Mouse (Mus musculus): Measurements from ENCODE around the gene Slc16a6. TPM values are rescaled to one million over a fixed set of nuclear protein-coding genes. Genes with fewer than 3 reads are reported as not detected.

Gene Slc16a6
- total and polyA plus RNA-seq, 2 experiments from 2014 or later: 8.2 to 11.9 TPM

DNA sequence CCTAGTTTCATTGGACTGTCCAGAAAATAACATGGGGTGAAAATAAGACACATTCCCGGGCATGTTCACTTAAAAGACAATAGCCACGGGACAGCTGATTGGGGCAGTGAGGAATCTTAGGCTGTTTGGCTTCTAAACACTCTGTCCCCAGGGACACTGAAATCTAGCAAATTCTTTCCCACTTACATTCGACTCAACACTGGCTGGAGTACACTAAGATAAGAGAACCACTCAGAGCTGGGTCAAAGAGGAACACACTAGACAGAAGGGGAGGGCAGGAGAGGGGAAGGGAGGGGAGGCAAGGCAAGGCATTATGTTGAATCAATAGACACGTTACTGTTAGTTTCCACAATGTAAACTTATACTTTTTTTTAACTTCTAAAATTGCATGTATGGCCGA, 12.8 kb downstream of the Slc16a6 start:
- no peak for TF ChIP-seq EP300 (IDR thresholded peaks at IDR 0.05; ENCODE audit: low read depth)
- TF ChIP-seq CTCF (IDR thresholded peaks at IDR 0.05; ENCODE audit: low read depth): no peak
- no peaks in the 10 kb centered on the region for H3K9me3 ChIP-seq (replicated peaks; ENCODE audit: control insufficient read depth, low read length)
- H3K4me2 ChIP-seq (ENCODE audit: low read depth, low read length): no peak overlapping the region
- H3K9ac ChIP-seq (replicated peaks; ENCODE audit: low read depth, low read length): no peak overlapping the region
- 9% methylated on average over 5 of the region's 5 CpGs for WGBS
- H3K27me3 ChIP-seq (ENCODE audit: control insufficient read depth, insufficient read depth, low read length): no peaks in the 10 kb centered on the region
- H3K4me3 ChIP-seq (ENCODE audit: low read depth, low read length): no peak overlapping the region
- ATAC-seq (ENCODE audit: insufficient read depth, low read depth) (peak; percentile 99), DNase-seq (ENCODE audit: low spot score) (peak; percentile 92)
- peaks cover 21% of the 10 kb centered on the region; the same call in 1 of the 2 replicates for H3K36me3 ChIP-seq (replicated peaks; ENCODE audit: control insufficient read depth, insufficient read depth, low read length)
- H3K27ac ChIP-seq (ENCODE audit: low read depth): peak overlapping the region; percentile 59
- no peaks in the 10 kb centered on the region for H3K4me1 ChIP-seq (ENCODE audit: control insufficient read depth, insufficient read depth)

DNA sequence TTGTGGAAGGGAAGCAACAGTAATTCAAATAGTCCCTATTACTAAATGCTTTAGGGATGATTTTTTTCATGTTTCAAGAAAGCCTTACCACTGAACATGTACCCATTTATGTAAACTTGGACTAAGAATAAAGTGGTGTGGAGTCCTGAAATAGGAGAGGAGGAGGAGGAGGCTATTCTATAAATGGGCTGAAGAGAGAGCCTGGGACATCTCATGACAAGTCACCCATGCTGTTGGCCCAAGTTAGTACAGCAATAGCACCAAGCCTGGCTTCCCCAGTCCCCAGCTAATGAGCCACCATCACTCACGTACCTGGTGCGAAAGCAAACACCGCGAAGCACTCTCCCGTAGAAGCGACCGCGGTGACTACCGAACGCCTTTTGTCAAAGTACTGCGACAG, 15.2 kb downstream of the Slc16a6 start:
- H3K4me1 ChIP-seq (ENCODE audit: control insufficient read depth, insufficient read depth): no peaks in the 10 kb centered on the region
- peaks cover 38% of the 10 kb centered on the region for H3K36me3 ChIP-seq (replicated peaks; ENCODE audit: control insufficient read depth, insufficient read depth, low read length)
- ATAC-seq (ENCODE audit: insufficient read depth, low read depth) (no peak), DNase-seq (ENCODE audit: low spot score) (no peak)
- no peak overlapping the region for H3K4me2 ChIP-seq (ENCODE audit: low read depth, low read length)
- H3K27me3 ChIP-seq (ENCODE audit: control insufficient read depth, insufficient read depth, low read length): no peaks in the 10 kb centered on the region
- H3K4me3 ChIP-seq (ENCODE audit: low read depth, low read length): no peak overlapping the region
- no peak overlapping the region for H3K27ac ChIP-seq (ENCODE audit: low read depth)
- 96% methylated on average over 11 of the region's 11 CpGs for WGBS
- no peaks in the 10 kb centered on the region for H3K9me3 ChIP-seq (replicated peaks; ENCODE audit: control insufficient read depth, low read length)
- no peak overlapping the region for H3K9ac ChIP-seq (replicated peaks; ENCODE audit: low read depth, low read length)
- no peak for TF ChIP-seq CTCF (IDR thresholded peaks at IDR 0.05; ENCODE audit: low read depth)
- TF ChIP-seq EP300 (IDR thresholded peaks at IDR 0.05; ENCODE audit: low read depth): no peak

DNA sequence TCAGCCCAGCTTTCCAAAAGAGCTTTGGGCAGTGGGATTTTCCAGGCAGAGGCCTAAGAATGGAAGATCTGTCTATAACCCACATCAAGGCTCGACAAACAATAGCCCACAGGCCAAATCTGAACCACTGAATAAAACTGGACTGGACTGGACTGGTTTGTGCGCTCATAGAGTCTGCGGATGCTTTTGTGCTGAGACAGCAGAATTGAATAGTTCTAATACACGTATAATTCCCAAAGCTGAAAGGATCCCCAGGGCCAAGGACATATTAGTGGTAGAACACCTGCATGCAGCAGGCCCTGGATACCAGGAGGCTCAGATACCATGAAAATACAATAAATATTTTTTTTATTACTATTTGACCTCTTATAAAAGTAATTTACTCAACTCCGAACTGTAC, 17.1 kb downstream of the Slc16a6 start:
- no peak for TF ChIP-seq EP300 (IDR thresholded peaks at IDR 0.05; ENCODE audit: low read depth)
- TF ChIP-seq CTCF (IDR thresholded peaks at IDR 0.05; ENCODE audit: low read depth): no peak
- Histone ChIP-seq H3K27ac (ENCODE audit: low read depth) (no peak overlapping the region), H3K36me3 (replicated peaks; ENCODE audit: control insufficient read depth, insufficient read depth, low read length) (peaks cover 49% of the 10 kb centered on the region), H3K4me2 (ENCODE audit: low read depth, low read length) (no peak overlapping the region), H3K4me3 (ENCODE audit: low read depth, low read length) (no peak overlapping the region), H3K27me3 (ENCODE audit: control insufficient read depth, insufficient read depth, low read length) (no peaks in the 10 kb centered on the region), H3K9ac (replicated peaks; ENCODE audit: low read depth, low read length) (no peak overlapping the region), H3K4me1 (ENCODE audit: control insufficient read depth, insufficient read depth) (no peaks in the 10 kb centered on the region), H3K9me3 (replicated peaks; ENCODE audit: control insufficient read depth, low read length) (no peaks in the 10 kb centered on the region)
- WGBS: 93% methylated on average over 5 of the region's 5 CpGs
- no peak for DNase-seq (ENCODE audit: low spot score)
- no peak for ATAC-seq (ENCODE audit: insufficient read depth, low read depth)

GRCm38 (mm10) chr11:109451169-109451568, 22.2 kb downstream of the Slc16a6 start:
- TF ChIP-seq EP300 (IDR thresholded peaks at IDR 0.05; ENCODE audit: low read depth): no peak

GRCm38 (mm10) chr11:109445438-109446035, 27.9 kb downstream of the Slc16a6 start:
- H3K4me1 ChIP-seq (ENCODE audit: control insufficient read depth, insufficient read depth): no peaks in the 10 kb centered on the region
- ATAC-seq (ENCODE audit: insufficient read depth, low read depth) (peak; percentile 78), DNase-seq (ENCODE audit: low spot score) (peak; percentile 55)
- no peaks in the 10 kb centered on the region for H3K9me3 ChIP-seq (replicated peaks; ENCODE audit: control insufficient read depth, low read length)
- 39% methylated on average over 13 of the region's 13 CpGs for WGBS
- no peak overlapping the region for H3K4me2 ChIP-seq (ENCODE audit: low read depth, low read length)
- H3K27me3 ChIP-seq (ENCODE audit: control insufficient read depth, insufficient read depth, low read length): no peaks in the 10 kb centered on the region
- H3K4me3 ChIP-seq (ENCODE audit: low read depth, low read length): no peak overlapping the region
- no peaks in the 10 kb centered on the region for H3K36me3 ChIP-seq (replicated peaks; ENCODE audit: control insufficient read depth, insufficient read depth, low read length)
- H3K9ac ChIP-seq (replicated peaks; ENCODE audit: low read depth, low read length): no peak overlapping the region
- no peak overlapping the region for H3K27ac ChIP-seq (ENCODE audit: low read depth)
- TF ChIP-seq CTCF (IDR thresholded peaks at IDR 0.05; ENCODE audit: low read depth) (peak; percentile 80), EP300 (IDR thresholded peaks at IDR 0.05; ENCODE audit: low read depth) (no peak)

More at GRCm38 (mm10) chr11:109451169-109451568, 22.2 kb downstream of the Slc16a6 start:
- Histone ChIP-seq H3K27me3 (ENCODE audit: control insufficient read depth, insufficient read depth, low read length) (no peaks in the 10 kb centered on the region), H3K4me2 (ENCODE audit: low read depth, low read length) (no peak overlapping the region), H3K9me3 (replicated peaks; ENCODE audit: control insufficient read depth, low read length) (no peaks in the 10 kb centered on the region), H3K27ac (ENCODE audit: low read depth) (no peak overlapping the region), H3K9ac (replicated peaks; ENCODE audit: low read depth, low read length) (no peak overlapping the region), H3K36me3 (replicated peaks; ENCODE audit: control insufficient read depth, insufficient read depth, low read length) (peaks cover 32% of the 10 kb centered on the region), H3K4me1 (ENCODE audit: control insufficient read depth, insufficient read depth) (no peaks in the 10 kb centered on the region), H3K4me3 (ENCODE audit: low read depth, low read length) (no peak overlapping the region)
- 84% methylated on average over 11 of the region's 11 CpGs for WGBS
- DNase-seq (ENCODE audit: low spot score) (no peak), ATAC-seq (ENCODE audit: insufficient read depth, low read depth) (no peak)

- H3K4me3 ChIP-seq (ENCODE audit: low read depth, low read length): no peak overlapping the region
- H3K36me3 ChIP-seq (replicated peaks; ENCODE audit: control insufficient read depth, insufficient read depth, low read length): no peaks in the 10 kb centered on the region
- H3K27ac ChIP-seq (ENCODE audit: low read depth): no peak overlapping the region
- H3K27me3 ChIP-seq (ENCODE audit: control insufficient read depth, insufficient read depth, low read length): no peaks in the 10 kb centered on the region
- ATAC-seq (ENCODE audit: insufficient read depth, low read depth) (no peak), DNase-seq (ENCODE audit: low spot score) (no peak)
- TF ChIP-seq EP300 (IDR thresholded peaks at IDR 0.05; ENCODE audit: low read depth) (no peak), CTCF (IDR thresholded peaks at IDR 0.05; ENCODE audit: low read depth) (peak; percentile 48)
- H3K4me1 ChIP-seq (ENCODE audit: control insufficient read depth, insufficient read depth): 0 out of 2 replicates have a peak, but pooled peaks cover under 1% of the 10 kb centered on the region
- no peak overlapping the region for H3K4me2 ChIP-seq (ENCODE audit: low read depth, low read length)
- WGBS: 64% methylated on average over 7 of the region's 7 CpGs
- H3K9me3 ChIP-seq (replicated peaks; ENCODE audit: control insufficient read depth, low read length): no peaks in the 10 kb centered on the region
- no peak overlapping the region for H3K9ac ChIP-seq (replicated peaks; ENCODE audit: low read depth, low read length)
Measured at GRCm38 (mm10) chr11:109444600-109444999, 28.8 kb downstream of the Slc16a6 start.
